Mouse (Mus musculus) intestine, postnatal 0 days (tissue): ENCODE measurements around the gene Yod1. TPM values are rescaled to one million over a fixed set of nuclear protein-coding genes. Genes with fewer than 3 reads are reported as not detected.

Experiments used
- ATAC-seq: fragments of 200-750 bp; cut with Nextera tagmentation; 2 replicates; pipeline ENCODE4 v1.8.0; 2017; ENCODE audit warnings: mild to moderate bottlenecking, moderate TSS enrichment, moderate library complexity
- H3K27ac ChIP-seq: fragments of 300-500 bp; sonication (generic); 2 replicates; pipeline ENCODE4 v1.5.1; 2014; ENCODE audit warnings: mild to moderate bottlenecking, low read depth, low read length, moderate library complexity
- H3K27me3 ChIP-seq: fragments of 300-500 bp; sonication (generic); replicated peaks from 2 replicates; pipeline ENCODE4 v1.6.1; 2014; ENCODE audit warnings: low read length, mixed read lengths; ENCODE audit not compliant: control insufficient read depth, insufficient read depth
- H3K36me3 ChIP-seq: fragments of 300-500 bp; sonication (generic); 2 replicates; pipeline ENCODE4 v1.6.1; 2014; ENCODE audit warnings: mild to moderate bottlenecking, moderate library complexity; ENCODE audit not compliant: control insufficient read depth, insufficient read depth
- H3K4me1 ChIP-seq: fragments of 300-500 bp; sonication (generic); replicated peaks from 2 replicates; pipeline ENCODE4 v1.6.1; 2014; ENCODE audit warnings: antibody characterized with exemption, low read length, mixed read lengths; ENCODE audit not compliant: control insufficient read depth, insufficient read depth
- H3K4me2 ChIP-seq: fragments of 300-500 bp; sonication (generic); replicated peaks from 2 replicates; pipeline ENCODE4 v1.6.1; 2014; ENCODE audit warnings: low read depth, mild to moderate bottlenecking, moderate library complexity
- H3K4me3 ChIP-seq: fragments of 300-500 bp; sonication (generic); 2 replicates; pipeline ENCODE4 v1.5.1; 2014; ENCODE audit warnings: low read depth, low read length
- H3K9ac ChIP-seq: fragments of 300-500 bp; sonication (generic); 2 replicates; pipeline ENCODE4 v1.6.1; 2014; ENCODE audit warnings: mild to moderate bottlenecking, low read depth, low read length
- H3K9me3 ChIP-seq: fragments of 300-500 bp; sonication (generic); 2 replicates; pipeline ENCODE4 v1.6.1; 2016; ENCODE audit warnings: mixed run types; ENCODE audit not compliant: control insufficient read depth
- CTCF ChIP-seq: sonication (generic); IDR thresholded peaks from 2 replicates; pipeline ENCODE4 v1.5.1; 2016; ENCODE audit warnings: low read depth, mild to moderate bottlenecking, control low read depth, antibody characterized with exemption, moderate library complexity
- WGBS: fragments of 180-500 bp; shearing (Covaris S2); extraction: QIAGEN DNeasy Blood & Tissue Kit; methylation state at CpG from one replicate; pipeline ENCODE4 v1.1.7; 2014; 5-methylcytosine and 5-hydroxymethylcytosine counted together
- polyA plus RNA-seq: library from polyadenylated mRNA; unstranded; fragments of >200 nt; fragmentation: Nextera tagmentation; extraction: Ambion mirVana; gene quantifications from 2 replicates; pipeline ENCODE4 v1.2.1, GENCODE M21; 2015

Gene Yod1
- polyA plus RNA-seq, 1 experiment from 2014 or later = 8.9 TPM

GRCm38 (mm10) chr1:130740781-130741720, 23.9 kb downstream of the Yod1 start:
- WGBS = 42% methylated on average over 15 of the region's 15 CpGs
- Histone ChIP-seq H3K9me3 (no peaks in the 10 kb centered on the region), H3K4me2 (0 out of 2 replicates have a peak overlapping the region, but pooled peaks have one; percentile 3), H3K4me1 (peaks cover 15% of the 10 kb centered on the region), H3K9ac (no peak overlapping the region), H3K36me3 (peaks cover 49% of the 10 kb centered on the region), H3K27ac (peak overlapping the region; percentile 51), H3K27me3 (no peaks in the 10 kb centered on the region), H3K4me3 (no peak overlapping the region)
- no peak for TF ChIP-seq CTCF
- no peak for ATAC-seq

GRCm38 (mm10) chr1:130742201-130742600, 25.1 kb downstream of the Yod1 start:
- H3K36me3 ChIP-seq = peaks cover 49% of the 10 kb centered on the region
- H3K4me3 ChIP-seq = no peak overlapping the region
- no peak for ATAC-seq
- no peaks in the 10 kb centered on the region for H3K9me3 ChIP-seq
- H3K4me2 ChIP-seq = no peak overlapping the region
- H3K4me1 ChIP-seq = peaks cover 15% of the 10 kb centered on the region
- 88% methylated on average over 7 of the region's 7 CpGs for WGBS
- TF ChIP-seq CTCF = no peak
- no peaks in the 10 kb centered on the region for H3K27me3 ChIP-seq
- H3K9ac ChIP-seq = no peak overlapping the region
- no peak overlapping the region for H3K27ac ChIP-seq

GRCm38 (mm10) chr1:130743775-130744174, 26.6 kb downstream of the Yod1 start:
- no peak overlapping the region for H3K4me2 ChIP-seq
- H3K27me3 ChIP-seq = no peaks in the 10 kb centered on the region
- no peak for TF ChIP-seq CTCF
- H3K9ac ChIP-seq = no peak overlapping the region
- H3K27ac ChIP-seq = no peak overlapping the region
- no peak overlapping the region for H3K4me3 ChIP-seq
- ATAC-seq = no peak
- 63% methylated on average over 1 of the region's 1 CpGs for WGBS
- H3K36me3 ChIP-seq = peaks cover 44% of the 10 kb centered on the region
- no peaks in the 10 kb centered on the region for H3K9me3 ChIP-seq
- peaks cover 15% of the 10 kb centered on the region for H3K4me1 ChIP-seq

GRCm38 (mm10) chr1:130744217-130744616, 27.1 kb downstream of the Yod1 start:
- Histone ChIP-seq H3K9me3 (no peaks in the 10 kb centered on the region), H3K4me2 (no peak overlapping the region), H3K4me1 (peaks cover 15% of the 10 kb centered on the region), H3K4me3 (no peak overlapping the region), H3K27me3 (no peaks in the 10 kb centered on the region), H3K27ac (no peak overlapping the region), H3K36me3 (peaks cover 44% of the 10 kb centered on the region), H3K9ac (no peak overlapping the region)
- no peak for ATAC-seq
- no peak for TF ChIP-seq CTCF
- 60% methylated on average over 2 of the region's 2 CpGs for WGBS

GRCm38 (mm10) chr1:130744961-130745360, 27.8 kb downstream of the Yod1 start:
- no peaks in the 10 kb centered on the region for H3K27me3 ChIP-seq
- no peak overlapping the region for H3K27ac ChIP-seq
- WGBS = 94% methylated on average over 5 of the region's 5 CpGs
- peaks cover 15% of the 10 kb centered on the region for H3K4me1 ChIP-seq
- H3K36me3 ChIP-seq = peaks cover 44% of the 10 kb centered on the region
- ATAC-seq = no peak
- H3K9me3 ChIP-seq = no peaks in the 10 kb centered on the region
- H3K4me2 ChIP-seq = no peak overlapping the region
- no peak overlapping the region for H3K4me3 ChIP-seq
- TF ChIP-seq CTCF = no peak
- no peak overlapping the region for H3K9ac ChIP-seq

- H3K9ac ChIP-seq = no peak overlapping the region
- no peaks in the 10 kb centered on the region for H3K27me3 ChIP-seq
- H3K4me3 ChIP-seq = no peak overlapping the region
- H3K27ac ChIP-seq = no peak overlapping the region
- H3K9me3 ChIP-seq = no peaks in the 10 kb centered on the region
- ATAC-seq = no peak
- H3K4me2 ChIP-seq = no peak overlapping the region
- 95% methylated on average over 3 of the region's 3 CpGs for WGBS
- no peak for TF ChIP-seq CTCF
- H3K4me1 ChIP-seq = peaks cover 9% of the 10 kb centered on the region
- H3K36me3 ChIP-seq = peaks cover 38% of the 10 kb centered on the region
These were observed 28.5 kb downstream of the Yod1 start for GRCm38 (mm10) chr1:130745591-130745990.
